Mouse (Mus musculus) liver, embryonic 14.5 days (tissue): ENCODE data around the gene Bak1.

Source experiments
- CTCF ChIP-seq: IDR thresholded peaks from 2 replicates; pipeline ENCODE4 v1.5.1; 2016; ENCODE audit warnings: antibody characterized with exemption, low read depth, control low read depth
- EP300 ChIP-seq: IDR thresholded peaks from 2 replicates; pipeline ENCODE4 v1.6.1; 2016; ENCODE audit warnings: antibody characterized with exemption, low read depth

- TF ChIP-seq CTCF (peak; percentile 73), EP300 (no peak)
Observed at GRCm38 (mm10) chr17:27077133-27077532, 48.3 kb upstream of the Bak1 start.
